Mouse (Mus musculus) stomach, postnatal 0 days (tissue): ENCODE data around the gene Mical1.

Experiments used
- CTCF ChIP-seq: IDR thresholded peaks from 2 replicates; pipeline ENCODE4 v1.5.1; 2016; ENCODE audit warnings: antibody characterized with exemption, low read depth, mild to moderate bottlenecking, moderate library complexity
- EP300 ChIP-seq: optimal IDR thresholded peaks from 2 replicates; pipeline ENCODE3; 2016; ENCODE audit warnings: antibody characterized with exemption

GRCm38 (mm10) chr10:41473782-41474468 lies 2.2 kb upstream of the Mical1 start:
- TF ChIP-seq CTCF (no peak), EP300 (no peak)
